Mouse (Mus musculus) lung, postnatal 0 days (tissue): ENCODE data around the gene Manbal.

Experiments
- CTCF ChIP-seq: IDR thresholded peaks from 2 replicates; pipeline ENCODE4 v1.5.1; 2016; ENCODE audit warnings: antibody characterized with exemption, mild to moderate bottlenecking
- EP300 ChIP-seq: IDR thresholded peaks from 2 replicates; pipeline ENCODE4 v1.6.1; 2016; ENCODE audit warnings: antibody characterized with exemption, mild to moderate bottlenecking, control low read depth

- no peak for TF ChIP-seq CTCF
- no peak for TF ChIP-seq EP300
Observed at GRCm38 (mm10) chr2:157392331-157392730, 24.9 kb downstream of the Manbal start.
